Mouse (Mus musculus): ENCODE measurements around the gene Tex38.

- no peak for TF ChIP-seq CTCF (IDR thresholded peaks at IDR 0.05; ENCODE audit: control insufficient read depth, insufficient read depth, low read length)
- TF ChIP-seq POLR2A (IDR thresholded peaks at IDR 0.05; ENCODE audit: borderline replicate concordance, control insufficient read depth, low read depth, low read length), result no peak
Measured at GRCm38 (mm10) chr4:115743096-115743495, 37.7 kb downstream of the Tex38 start.
